Mouse (Mus musculus): ENCODE measurements at regions not wholly inside any gene's neighbourhood (a gene's known extent, or its start where the extent isn't known, plus 50 kb on each side); places are given as distances from the start of the nearest gene placed in this dataset.

- peak; percentile 76 for DNase-seq (ENCODE audit: low read depth)
Observed at GRCm38 (mm10) chr8:26443041-26443440, 323.7 kb downstream of the Gm45692 start.

GRCm38 (mm10) chr8:26443735-26444134 lies 324.4 kb downstream of the Gm45692 start:
- DNase-seq (ENCODE audit: low read depth): no peak

- no peak for DNase-seq (ENCODE audit: low read depth)
Observed at GRCm38 (mm10) chr8:26445991-26446390, 326.7 kb downstream of the Gm45692 start.

- DNase-seq (ENCODE audit: low read depth): no peak
Observed at GRCm38 (mm10) chr8:26447886-26448640, 328.7 kb downstream of the Gm45692 start.

- no peak for DNase-seq (ENCODE audit: low read depth)
Observed at GRCm38 (mm10) chr8:26449291-26449690, 330.0 kb downstream of the Gm45692 start.

GRCm38 (mm10) chr8:26450543-26450942 lies 331.2 kb downstream of the Gm45692 start:
- no peak for DNase-seq (ENCODE audit: low read depth)

GRCm38 (mm10) chr8:26452976-26453573 lies 333.7 kb downstream of the Gm45692 start:
- no peak for DNase-seq (ENCODE audit: low read depth)

- no peak for DNase-seq (ENCODE audit: low read depth)
Observed at GRCm38 (mm10) chr8:26465346-26465745, 346.0 kb downstream of the Gm45692 start.

GRCm38 (mm10) chr8:26468441-26468840 lies 349.1 kb downstream of the Gm45692 start:
- no peak for DNase-seq (ENCODE audit: low read depth)

GRCm38 (mm10) chr8:26469705-26470104 lies 350.4 kb downstream of the Gm45692 start:
- no peak for DNase-seq (ENCODE audit: low read depth)

GRCm38 (mm10) chr8:26471811-26472550 lies 352.6 kb downstream of the Gm45692 start:
- DNase-seq (ENCODE audit: low read depth): no peak

- no peak for DNase-seq (ENCODE audit: low read depth)
Observed at GRCm38 (mm10) chr8:26484749-26485148, 365.4 kb downstream of the Gm45692 start.

- no peak for DNase-seq (ENCODE audit: low read depth)
Observed at GRCm38 (mm10) chr8:26487866-26488265, 368.5 kb downstream of the Gm45692 start.

GRCm38 (mm10) chr8:26488590-26488989 lies 369.3 kb downstream of the Gm45692 start:
- no peak for DNase-seq (ENCODE audit: low read depth)

- DNase-seq (ENCODE audit: low read depth): no peak
Observed at GRCm38 (mm10) chr8:26501196-26501813, 382.0 kb downstream of the Gm45692 start.

GRCm38 (mm10) chr8:26501814-26502572 lies 382.7 kb downstream of the Gm45692 start:
- no peak for DNase-seq (ENCODE audit: low read depth)

- DNase-seq (ENCODE audit: low read depth): no peak
Observed at GRCm38 (mm10) chr8:26502772-26503171, 383.4 kb downstream of the Gm45692 start.

GRCm38 (mm10) chr8:26503918-26504317 lies 384.6 kb downstream of the Gm45692 start:
- no peak for DNase-seq (ENCODE audit: low read depth)

- no peak for DNase-seq (ENCODE audit: low read depth)
Observed at GRCm38 (mm10) chr8:26504319-26505035, 385.1 kb downstream of the Gm45692 start.

- no peak for DNase-seq (ENCODE audit: low read depth)
Observed at GRCm38 (mm10) chr8:26507611-26508070, 388.3 kb downstream of the Gm45692 start.

GRCm38 (mm10) chr8:26509254-26509653 lies 389.9 kb downstream of the Gm45692 start:
- no peak for DNase-seq (ENCODE audit: low read depth)

All from NIH3T3 (cell line).